Mouse (Mus musculus) lung, embryonic 16.5 days (tissue): ENCODE data around the gene Tuft1. TPM values are rescaled to one million over a fixed set of nuclear protein-coding genes. Genes with fewer than 3 reads are reported as not detected.
"Not testable (repeated sequence)": the region's sequence is repeated elsewhere in the genome, so short reads cannot be mapped to it uniquely, and the experiment has no call there.

Experiments
- ATAC-seq: fragments of 200-750 bp; cut with Nextera tagmentation; 2 replicates; pipeline ENCODE4 v1.8.0; 2017; ENCODE audit warnings: low read depth, mild to moderate bottlenecking, moderate library complexity
- H3K27ac ChIP-seq: fragments of 300-500 bp; sonication (generic); 2 replicates; pipeline ENCODE4 v1.5.1; 2014; ENCODE audit warnings: mild to moderate bottlenecking, control low read depth, low read length
- H3K27me3 ChIP-seq: fragments of 300-500 bp; sonication (generic); 2 replicates; pipeline ENCODE4 v1.6.1; 2014; ENCODE audit warnings: low read depth, low read length, mixed read lengths; ENCODE audit not compliant: control insufficient read depth, insufficient read depth
- H3K36me3 ChIP-seq: fragments of 300-500 bp; sonication (generic); 2 replicates; pipeline ENCODE4 v1.6.1; 2014; ENCODE audit warnings: low read length; ENCODE audit not compliant: control insufficient read depth, insufficient read depth
- H3K4me1 ChIP-seq: fragments of 300-500 bp; sonication (generic); replicated peaks from 2 replicates; pipeline ENCODE4 v1.6.1; 2014; ENCODE audit warnings: low read length, mixed read lengths; ENCODE audit not compliant: control insufficient read depth, insufficient read depth
- H3K4me2 ChIP-seq: fragments of 300-500 bp; sonication (generic); 2 replicates; pipeline ENCODE4 v1.6.1; 2014; ENCODE audit warnings: low read depth, low read length, control low read depth
- H3K4me3 ChIP-seq: fragments of 300-500 bp; sonication (generic); 2 replicates; pipeline ENCODE4 v1.5.1; 2014; ENCODE audit warnings: mild to moderate bottlenecking, low read length, control low read depth
- H3K9ac ChIP-seq: fragments of 300-500 bp; sonication (generic); 2 replicates; pipeline ENCODE4 v1.6.1; 2014; ENCODE audit warnings: low read length, control low read depth
- H3K9me3 ChIP-seq: fragments of 300-500 bp; sonication (generic); 2 replicates; pipeline ENCODE4 v1.6.1; 2016; ENCODE audit warnings: low read length; ENCODE audit not compliant: control insufficient read depth
- WGBS: fragments of 180-500 bp; shearing (Covaris S2); extraction: QIAGEN DNeasy Blood & Tissue Kit; methylation state at CpG from one replicate; pipeline ENCODE4 v1.1.7; 2014; 5-methylcytosine and 5-hydroxymethylcytosine counted together
- polyA plus RNA-seq: library from polyadenylated mRNA; unstranded; fragments of >200 nt; fragmentation: Nextera tagmentation; extraction: Ambion mirVana; gene quantifications from 2 replicates; pipeline ENCODE4 v1.2.1, GENCODE M21; 2015

Tuft1 gene
- polyA plus RNA-seq, 1 experiment from 2014 or later, result 10.9 TPM

DNA sequence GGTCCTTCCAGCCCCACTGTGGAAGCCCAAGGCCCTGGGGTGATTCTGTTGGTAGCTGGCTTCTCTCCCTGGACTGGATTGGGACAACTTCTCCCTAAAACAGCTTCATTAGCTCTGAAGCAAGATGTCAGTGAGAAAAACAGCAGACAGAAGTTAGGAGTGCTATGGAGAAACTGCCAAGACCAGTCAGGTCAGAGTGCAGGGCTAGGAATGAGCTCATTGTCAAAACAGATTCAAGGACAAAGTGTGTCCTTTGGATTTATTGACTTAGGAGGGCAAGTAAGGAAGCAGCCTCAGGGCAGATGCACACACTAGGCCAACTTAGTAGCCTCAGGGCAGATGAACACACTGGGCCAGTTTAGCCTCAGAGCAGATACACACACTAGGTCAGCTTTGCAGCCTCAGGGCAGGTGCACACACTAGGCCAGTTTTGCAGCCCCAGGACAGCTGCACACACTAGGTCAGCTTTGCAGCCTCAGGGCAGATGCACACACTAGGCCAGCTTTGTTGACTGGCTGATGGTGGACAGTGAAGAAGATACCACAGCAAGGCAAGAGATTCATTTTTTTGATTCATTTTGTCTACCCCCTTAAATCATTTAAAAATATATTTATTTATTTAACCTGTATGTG, 32.1 kb upstream of the Tuft1 start:
- H3K9ac ChIP-seq, result no peak overlapping the region
- no peak overlapping the region for H3K27ac ChIP-seq
- H3K4me3 ChIP-seq, result no peak overlapping the region
- H3K4me2 ChIP-seq, result no peak overlapping the region
- no peaks in the 10 kb centered on the region for H3K27me3 ChIP-seq
- ATAC-seq, result no peak
- H3K9me3 ChIP-seq, result no peaks in the 10 kb centered on the region
- H3K4me1 ChIP-seq, result peaks cover 5% of the 10 kb centered on the region; the same call in 1 of the 2 replicates
- H3K36me3 ChIP-seq, result no peaks in the 10 kb centered on the region

DNA sequence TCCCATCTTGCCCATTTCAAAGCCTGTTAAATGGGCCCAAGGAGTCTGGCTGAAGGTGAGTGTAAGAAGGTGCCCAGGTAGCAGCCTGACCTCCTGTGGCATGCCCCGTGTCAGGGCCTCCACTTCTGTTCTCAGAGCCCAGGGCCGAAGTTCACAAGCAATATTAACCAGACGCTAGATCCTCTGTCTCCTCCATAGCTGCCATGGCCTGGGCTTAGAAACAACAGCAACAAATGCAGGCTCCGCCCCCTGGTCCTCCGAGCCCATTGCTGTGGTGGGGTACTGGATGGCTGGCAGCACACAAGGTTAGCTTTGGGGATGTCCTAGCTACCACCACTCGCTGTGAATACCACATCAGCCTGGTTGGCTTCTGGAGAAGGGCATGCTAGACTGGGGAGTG, 31.5 kb upstream of the Tuft1 start:
- H3K9ac ChIP-seq, H3K36me3 ChIP-seq, H3K27me3 ChIP-seq, H3K27ac ChIP-seq, H3K4me2 ChIP-seq, H3K9me3 ChIP-seq, ATAC-seq, H3K4me1 ChIP-seq, H3K4me3 ChIP-seq: not testable (repeated sequence)
- 64% methylated on average over 6 of the region's 6 CpGs for WGBS

DNA sequence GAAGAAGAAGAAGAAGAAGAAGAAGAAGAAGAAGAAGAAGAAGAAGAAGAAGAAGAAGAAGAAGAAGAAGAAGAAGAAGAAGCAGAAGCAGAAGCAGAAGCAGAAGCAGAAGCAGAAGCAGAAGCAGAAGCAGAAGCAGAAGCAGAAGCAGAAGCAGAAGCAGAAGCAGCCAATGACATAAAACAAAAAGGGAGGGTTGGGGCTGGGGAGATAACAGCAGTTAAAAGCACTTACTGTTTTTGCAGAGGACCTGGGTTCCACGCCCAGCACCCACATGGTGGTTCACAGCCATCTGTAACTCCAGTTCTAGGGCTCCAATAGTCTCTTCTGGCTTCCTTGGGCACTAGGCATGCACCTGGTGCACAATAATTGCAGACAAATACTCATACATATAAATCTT, 30.5 kb upstream of the Tuft1 start:
- ATAC-seq, H3K27ac ChIP-seq, H3K4me1 ChIP-seq, H3K27me3 ChIP-seq, H3K4me3 ChIP-seq, H3K4me2 ChIP-seq, H3K36me3 ChIP-seq, H3K9me3 ChIP-seq, H3K9ac ChIP-seq: not testable (repeated sequence)
- 53% methylated on average over 1 of the region's 1 CpGs for WGBS

DNA sequence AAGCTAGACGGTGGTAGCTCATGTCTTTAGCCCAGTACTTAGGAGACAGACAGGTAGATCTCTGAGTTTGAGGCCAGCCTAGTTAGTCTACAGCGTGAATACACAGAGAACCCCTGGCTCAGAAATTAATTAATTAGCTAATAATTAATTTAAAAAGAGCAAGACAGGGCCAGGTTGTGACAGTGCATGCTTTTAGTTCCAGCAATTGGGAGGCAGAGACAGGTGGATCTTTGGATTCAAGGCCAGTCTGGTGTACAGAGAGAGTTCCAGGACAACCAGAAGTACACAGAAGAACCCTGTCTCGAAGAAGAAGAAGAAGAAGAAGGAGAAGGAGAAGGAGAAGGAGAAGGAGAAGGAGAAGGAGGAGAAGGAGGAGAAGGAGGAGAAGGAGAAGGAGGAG, 30.0 kb upstream of the Tuft1 start:
- H3K36me3 ChIP-seq, H3K4me3 ChIP-seq, ATAC-seq, H3K9me3 ChIP-seq, H3K27ac ChIP-seq, H3K4me1 ChIP-seq, H3K4me2 ChIP-seq, H3K27me3 ChIP-seq, H3K9ac ChIP-seq: not testable (repeated sequence)
- WGBS, result 88% methylated on average over 3 of the region's 3 CpGs

DNA sequence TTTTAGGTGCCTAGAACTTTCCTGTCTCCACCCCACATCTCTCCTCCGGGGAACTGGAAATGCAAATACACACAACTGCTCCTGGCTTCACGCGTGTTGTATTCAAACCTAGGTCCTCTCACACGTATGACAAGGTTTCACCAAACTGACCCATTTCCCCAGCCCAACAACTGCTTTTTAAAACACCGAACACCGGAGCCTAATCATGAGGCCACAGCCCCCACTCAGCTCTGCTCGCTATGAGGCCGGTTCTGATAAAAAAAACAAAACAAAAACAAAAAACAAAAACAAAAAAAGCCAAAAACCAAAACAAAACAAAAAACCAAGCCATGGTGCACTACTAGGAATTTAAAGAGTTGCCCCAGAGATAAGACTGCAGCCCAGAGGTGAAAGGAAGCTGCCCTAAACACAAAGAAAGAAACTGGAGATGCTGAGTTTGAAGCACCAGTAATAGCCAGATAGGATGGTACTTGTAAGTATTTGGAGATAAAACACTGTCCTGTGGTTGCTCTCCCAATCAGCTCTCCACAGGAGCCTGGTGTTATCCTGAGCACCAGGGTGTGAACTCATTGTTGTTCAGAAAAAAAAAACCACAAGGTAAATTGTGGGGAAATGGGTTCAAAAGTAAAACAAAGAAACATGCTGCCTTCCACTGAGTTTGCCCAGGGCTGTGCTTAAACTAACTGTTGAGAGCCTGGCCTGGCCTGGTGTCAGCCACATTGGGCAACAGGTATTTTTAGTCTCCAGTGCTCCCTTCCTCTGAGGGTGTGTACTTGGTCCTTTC, 27.5 kb upstream of the Tuft1 start:
- not testable (repeated sequence) for H3K36me3 ChIP-seq, H3K9me3 ChIP-seq, H3K4me3 ChIP-seq, ATAC-seq, H3K9ac ChIP-seq, H3K4me2 ChIP-seq, H3K27me3 ChIP-seq, H3K4me1 ChIP-seq, H3K27ac ChIP-seq
- WGBS, result 77% methylated on average over 8 of the region's 8 CpGs

DNA sequence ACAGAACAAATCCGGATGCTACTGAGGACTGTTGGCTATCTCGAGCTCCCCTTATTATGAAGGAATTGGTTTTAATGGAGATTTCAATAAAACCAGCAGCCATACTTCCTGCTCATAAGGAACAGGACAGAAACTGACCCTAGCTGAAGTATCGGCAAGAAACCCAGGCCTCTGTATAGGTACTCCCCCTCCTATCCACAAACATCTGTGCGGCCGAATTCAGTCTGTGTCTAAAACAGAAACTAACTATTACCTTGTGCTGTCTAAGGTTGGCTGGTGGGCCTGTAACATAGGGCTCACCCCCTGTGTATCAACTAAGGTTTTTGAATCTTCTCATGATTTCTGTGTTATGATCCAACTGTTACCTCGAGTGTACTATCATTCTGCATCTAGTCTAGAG, 25.0 kb upstream of the Tuft1 start:
- no peak overlapping the region for H3K9ac ChIP-seq
- no peak overlapping the region for H3K4me2 ChIP-seq
- H3K36me3 ChIP-seq, result no peaks in the 10 kb centered on the region
- H3K27ac ChIP-seq, result no peak overlapping the region
- no peaks in the 10 kb centered on the region; the same call in 1 of the 2 replicates for H3K4me1 ChIP-seq
- H3K4me3 ChIP-seq, result no peak overlapping the region
- no peaks in the 10 kb centered on the region for H3K9me3 ChIP-seq
- WGBS, result 77% methylated on average over 6 of the region's 6 CpGs
- ATAC-seq, result no peak
- no peaks in the 10 kb centered on the region for H3K27me3 ChIP-seq

DNA sequence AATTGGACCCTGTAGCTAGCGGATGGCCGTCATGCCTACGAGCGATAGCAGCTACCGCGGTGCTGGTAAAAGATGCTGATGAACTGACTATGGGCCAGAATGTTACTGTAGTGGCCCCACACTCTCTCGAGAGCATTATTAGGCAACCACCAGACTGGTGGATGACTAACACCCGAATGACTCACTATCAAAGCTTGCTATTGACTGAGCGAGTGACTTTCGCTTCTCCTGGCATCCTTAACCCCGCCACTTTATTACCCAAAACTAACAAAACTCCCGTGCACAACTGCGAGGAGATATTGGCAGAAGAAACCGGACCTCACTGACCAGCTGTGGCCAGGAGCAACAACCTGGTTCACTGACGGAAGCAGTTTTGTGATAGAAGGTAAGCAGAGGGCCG, 22.1 kb upstream of the Tuft1 start:
- ATAC-seq, result peak; percentile 35; the same call in 1 of the 2 replicates
- H3K27me3 ChIP-seq, result no peaks in the 10 kb centered on the region
- no peaks in the 10 kb centered on the region; the same call in 1 of the 2 replicates for H3K4me1 ChIP-seq
- no peak overlapping the region for H3K27ac ChIP-seq
- no peak overlapping the region for H3K9ac ChIP-seq
- no peak overlapping the region for H3K4me2 ChIP-seq
- no peak overlapping the region for H3K4me3 ChIP-seq
- no peaks in the 10 kb centered on the region for H3K9me3 ChIP-seq
- H3K36me3 ChIP-seq, result no peaks in the 10 kb centered on the region
- WGBS, result 70% methylated on average over 16 of the region's 16 CpGs

DNA sequence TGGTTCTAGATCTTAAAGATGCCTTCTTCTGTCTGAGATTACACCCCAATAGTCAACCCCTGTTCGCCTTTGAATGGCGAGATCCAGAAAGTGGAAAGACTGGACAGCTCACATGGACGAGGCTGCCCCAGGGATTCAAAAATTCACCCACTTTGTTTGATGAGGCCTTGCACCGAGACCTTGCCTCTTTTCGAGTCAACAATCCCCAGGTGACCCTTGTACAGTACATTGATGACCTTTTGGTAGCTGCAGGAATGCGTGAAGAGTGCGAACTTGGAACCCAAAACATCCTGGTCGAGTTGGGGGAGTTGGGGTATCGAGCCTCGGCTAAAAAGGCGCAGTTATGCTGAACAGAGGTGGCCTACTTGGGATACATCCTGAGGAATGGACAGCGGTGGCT, 21.4 kb upstream of the Tuft1 start:
- WGBS, result 82% methylated on average over 12 of the region's 12 CpGs

DNA sequence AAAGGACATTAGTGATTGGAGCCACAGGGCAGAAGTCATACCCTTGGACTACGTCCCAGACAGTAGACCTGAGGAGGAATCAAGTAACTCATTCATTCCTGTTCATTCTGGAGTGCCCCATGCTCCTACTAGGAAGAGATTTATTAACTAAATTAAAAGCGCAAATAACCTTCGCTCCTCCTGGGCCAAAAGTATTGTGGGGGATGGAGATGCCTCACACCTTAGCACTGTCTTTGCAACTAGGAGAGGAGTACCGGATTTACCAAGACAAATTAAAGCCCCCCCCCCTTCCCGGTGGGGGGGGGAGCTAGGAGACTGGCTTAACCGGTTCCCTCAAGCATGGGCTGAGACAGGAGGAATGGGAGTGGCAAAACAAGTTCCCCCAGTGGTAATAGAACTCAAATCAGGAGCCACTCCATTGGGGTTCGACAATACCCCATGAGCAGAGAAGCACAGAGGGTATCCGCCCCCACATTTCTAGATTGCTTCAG, 20.7 kb upstream of the Tuft1 start:
- ATAC-seq, result peak; percentile 78
- H3K9me3 ChIP-seq, result no peaks in the 10 kb centered on the region

More for the DNA sequence above, 21.4 kb upstream of the Tuft1 start:
- not testable (repeated sequence) for H3K4me2 ChIP-seq, H3K9me3 ChIP-seq, H3K27ac ChIP-seq, H3K9ac ChIP-seq, H3K4me1 ChIP-seq, H3K4me3 ChIP-seq, ATAC-seq, H3K27me3 ChIP-seq, H3K36me3 ChIP-seq

More for the DNA sequence above, 20.7 kb upstream of the Tuft1 start:
- Histone ChIP-seq H3K4me3 (no peak overlapping the region), H3K4me2 (no peak overlapping the region), H3K27ac (no peak overlapping the region), H3K4me1 (no peaks in the 10 kb centered on the region; the same call in 1 of the 2 replicates), H3K9ac (no peak overlapping the region), H3K27me3 (no peaks in the 10 kb centered on the region), H3K36me3 (no peaks in the 10 kb centered on the region)
- WGBS, result 54% methylated on average over 8 of the region's 8 CpGs
